Mouse (Mus musculus): Measurements from ENCODE around the gene Dhdds.

The Dhdds gene

DNA sequence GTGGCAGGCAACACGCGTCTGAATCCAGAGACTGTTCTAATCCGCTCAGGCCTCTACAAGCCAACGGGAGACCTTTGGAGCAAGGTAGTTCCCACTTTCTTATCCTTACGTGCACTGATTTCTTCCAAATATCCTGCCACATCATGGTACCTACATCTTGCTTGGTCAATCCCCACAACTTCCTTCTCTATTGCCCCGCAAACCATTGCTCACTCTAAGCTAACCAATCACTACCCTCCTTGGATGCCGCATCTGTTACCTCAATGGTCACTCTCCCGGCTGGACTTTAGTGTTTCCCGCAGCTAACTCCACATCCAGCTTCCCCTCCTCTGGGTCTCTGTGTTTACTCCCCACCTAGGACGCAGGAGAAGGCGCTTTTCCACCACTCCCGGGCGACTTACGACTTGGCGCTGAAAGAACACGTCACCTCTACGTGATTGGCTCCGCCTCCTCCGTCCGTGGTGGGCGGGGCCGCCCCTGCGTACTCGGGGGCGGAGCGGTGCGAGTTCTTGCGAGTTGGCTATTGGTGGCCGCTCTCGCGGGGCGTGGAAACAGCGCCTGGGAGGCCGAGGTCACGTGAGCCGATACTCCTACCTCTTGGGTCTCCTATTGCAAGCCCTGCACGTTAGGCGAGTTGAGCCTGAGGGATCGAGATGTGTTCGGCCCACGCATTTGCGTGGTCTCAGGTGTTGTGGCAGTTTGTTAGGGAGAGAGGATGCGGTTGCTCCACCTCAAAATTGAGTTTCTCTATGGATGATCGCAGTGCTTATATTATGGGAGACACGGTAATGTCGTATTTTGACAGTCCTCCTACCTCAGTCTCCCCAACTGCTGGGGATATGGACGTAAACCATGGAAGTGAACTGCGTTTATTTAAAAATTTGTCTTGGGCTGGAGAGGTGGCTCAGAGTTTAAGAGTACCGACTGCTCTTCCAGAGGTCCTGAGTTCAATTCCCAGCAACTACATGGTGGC, at the start of gene Dhdds:
Gene Dhdds (minus strand): TSS at position 453 of the 973 bp plus-strand sequence.
- peak; percentile 99 for DNase-seq (ENCODE audit: extremely low spot score, low spot score)

DNA sequence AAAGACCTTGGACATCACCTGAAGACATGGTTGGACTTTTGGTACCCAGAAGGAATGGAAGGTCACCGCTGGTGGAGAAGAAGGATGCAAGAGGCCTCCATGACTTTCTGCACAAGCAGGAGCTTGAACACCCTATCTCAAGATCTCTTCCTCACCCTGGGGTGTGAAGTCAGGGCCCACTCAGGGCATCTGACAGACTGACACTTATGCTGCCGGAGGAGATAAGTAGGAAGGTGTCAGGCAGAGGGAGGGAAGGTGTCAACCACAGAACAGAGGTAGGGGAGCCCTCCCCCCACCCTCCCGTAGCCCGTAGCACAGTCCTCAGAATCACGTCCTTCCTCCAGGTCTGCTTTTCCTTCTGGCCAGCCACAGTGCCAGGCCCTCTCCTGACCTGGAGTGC, 46.9 kb upstream of the Dhdds start:
- DNase-seq (ENCODE audit: extremely low spot score, low spot score): no peak

DNA sequence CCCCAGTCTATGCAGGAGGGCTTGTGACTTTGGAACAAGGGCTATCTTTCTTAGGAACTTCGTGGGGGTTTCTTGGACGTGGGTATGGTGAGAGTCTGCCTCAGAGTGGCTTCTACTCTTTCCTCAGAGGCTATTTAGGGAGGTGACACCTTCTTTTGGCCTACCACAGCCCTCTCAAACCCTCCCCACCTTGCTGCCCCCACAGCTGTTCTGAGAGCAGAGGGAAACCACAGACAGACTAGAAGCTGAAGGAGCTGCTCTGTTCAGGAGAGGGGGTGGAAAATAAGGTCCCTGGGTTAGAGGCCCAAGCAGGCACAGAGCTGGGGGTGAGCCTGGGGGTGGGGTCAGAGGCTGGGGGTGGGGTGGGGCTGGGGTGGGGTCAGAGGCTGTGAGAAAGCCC, 42.3 kb upstream of the Dhdds start:
- no peak for DNase-seq (ENCODE audit: extremely low spot score, low spot score)

DNA sequence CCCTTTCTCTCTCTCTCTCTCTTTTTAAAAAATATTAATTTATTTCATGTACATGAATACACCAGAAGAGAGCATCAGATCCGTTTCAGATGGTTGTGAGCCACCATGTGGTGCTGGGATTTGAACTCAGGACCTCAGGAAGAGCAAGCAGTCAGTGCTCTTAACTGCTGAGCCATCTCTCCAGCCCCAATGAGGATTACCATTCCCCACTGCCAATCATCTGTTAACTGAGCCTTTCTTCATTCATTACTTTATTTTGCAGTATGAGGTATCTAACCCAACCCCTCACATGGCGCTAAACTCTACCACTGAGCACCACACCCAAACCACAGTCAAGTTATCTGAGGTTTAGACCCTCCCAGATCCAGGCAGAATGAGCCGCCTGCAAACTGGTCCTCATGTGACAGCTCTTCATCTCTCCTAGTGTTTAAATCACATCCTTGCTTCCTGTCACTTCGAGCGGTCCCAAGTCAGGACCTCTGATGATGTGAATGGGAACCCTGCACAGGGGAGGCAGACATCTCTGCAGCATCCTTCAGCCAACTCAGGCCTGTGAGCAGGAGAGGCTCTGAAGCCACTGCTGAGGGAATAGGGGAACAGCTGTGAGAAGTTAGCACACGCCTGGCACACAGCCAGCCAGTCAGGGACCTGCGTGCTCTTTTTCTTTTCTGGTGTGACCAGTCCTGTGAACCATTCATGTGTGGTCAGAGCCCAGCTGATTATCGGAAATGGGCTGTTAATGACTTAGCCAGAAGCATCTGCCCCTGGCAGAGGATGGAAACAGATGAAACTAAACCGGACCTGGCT, 40.8 kb upstream of the Dhdds start:
- DNase-seq (ENCODE audit: extremely low spot score, low spot score): no peak

DNA sequence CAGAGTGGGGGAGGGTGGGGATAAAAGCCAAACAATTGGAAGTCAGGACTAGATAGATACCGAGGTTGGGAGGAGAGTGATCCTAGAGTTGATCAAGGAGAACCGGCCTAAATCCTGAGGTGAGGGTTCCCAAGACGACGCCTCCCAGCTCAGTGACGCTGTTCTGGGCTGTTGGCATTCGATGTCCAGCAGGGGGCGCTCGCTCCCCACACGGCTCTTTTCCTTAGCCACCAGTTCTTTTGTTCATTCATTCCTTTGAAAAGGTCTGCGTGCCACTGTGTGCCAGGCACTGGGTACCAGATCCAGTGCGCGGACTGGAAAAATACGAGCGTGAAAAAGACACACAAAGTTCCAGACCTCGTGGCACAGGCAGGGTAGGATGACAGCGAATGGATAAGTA, 35.2 kb upstream of the Dhdds start:
- peak; percentile 87 for DNase-seq (ENCODE audit: extremely low spot score, low spot score)

DNA sequence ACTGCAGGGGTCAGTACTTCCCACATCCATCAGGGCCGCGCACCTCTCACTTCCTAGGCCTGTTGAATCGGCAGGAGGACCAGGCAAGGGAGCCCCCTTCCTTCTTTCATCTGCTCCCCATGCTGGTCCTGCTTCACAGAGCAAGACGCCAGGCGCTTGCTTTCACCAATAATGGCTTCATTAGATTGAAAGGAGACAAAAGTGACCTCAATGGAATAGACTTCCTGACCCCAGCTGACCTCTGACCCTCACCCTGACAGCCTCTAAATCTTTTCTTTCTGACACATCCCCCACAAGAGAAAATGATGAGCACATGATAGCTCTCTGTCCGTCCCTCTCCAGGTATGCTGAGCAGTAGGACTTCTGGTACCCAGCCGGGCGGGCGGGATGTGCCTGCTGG, 25.1 kb upstream of the Dhdds start:
- DNase-seq (ENCODE audit: extremely low spot score, low spot score): no peak

DNA sequence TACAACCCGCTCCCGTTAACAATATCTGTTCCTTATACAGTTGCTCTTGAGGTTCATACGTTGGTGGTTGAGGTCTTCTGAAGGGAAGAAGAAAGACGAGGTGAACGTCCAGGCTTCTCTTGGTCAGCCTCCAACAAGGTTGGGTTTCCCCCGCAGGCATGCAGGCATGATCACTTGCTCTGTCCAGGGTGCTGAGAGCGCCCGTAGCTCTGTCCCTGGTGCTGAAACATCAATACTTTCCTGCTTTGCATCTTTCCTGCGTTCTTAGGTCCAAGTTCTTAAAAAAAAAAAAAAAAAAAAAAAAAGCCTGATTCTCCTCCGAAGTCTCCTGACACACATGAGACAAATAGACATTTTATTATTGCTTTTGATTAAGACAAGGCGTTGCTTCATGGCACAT, 19.9 kb upstream of the Dhdds start:
- DNase-seq (ENCODE audit: extremely low spot score, low spot score): peak; percentile 83

DNA sequence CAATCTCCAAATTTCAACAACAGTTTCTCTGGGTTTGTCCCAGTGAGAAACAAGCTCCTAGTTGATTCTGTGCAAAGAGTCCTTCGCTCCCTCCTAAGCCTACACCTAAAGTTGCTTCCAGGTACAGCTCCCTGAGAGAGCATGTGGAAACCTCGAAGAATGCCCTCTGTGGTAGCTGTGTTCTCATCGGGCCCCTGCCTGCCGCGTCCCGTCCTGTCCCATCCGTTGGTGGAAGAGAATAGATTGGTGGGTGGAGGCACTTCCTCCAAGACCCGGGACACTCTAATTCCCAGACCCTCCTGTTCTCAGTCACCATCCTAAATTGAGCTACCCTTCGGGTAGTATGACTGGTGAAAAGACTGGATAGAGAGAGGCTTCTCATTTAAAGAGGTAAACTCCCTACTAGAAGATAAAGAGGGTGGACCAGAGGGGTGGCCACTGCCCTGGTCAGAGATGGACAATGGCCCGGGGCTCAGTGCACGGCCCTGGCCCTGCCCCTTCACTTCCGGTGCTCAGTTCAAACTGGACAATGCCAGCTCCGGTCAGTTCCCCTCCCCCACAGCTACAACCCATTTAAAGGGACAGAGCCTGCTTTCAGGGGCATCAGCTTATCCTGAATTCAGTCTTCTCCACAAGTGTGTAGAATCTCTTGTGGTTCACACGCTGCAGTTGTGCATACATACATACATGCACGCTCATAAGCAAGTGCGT, 19.1 kb upstream of the Dhdds start:
- peak; percentile 77 for DNase-seq (ENCODE audit: extremely low spot score, low spot score)

DNA sequence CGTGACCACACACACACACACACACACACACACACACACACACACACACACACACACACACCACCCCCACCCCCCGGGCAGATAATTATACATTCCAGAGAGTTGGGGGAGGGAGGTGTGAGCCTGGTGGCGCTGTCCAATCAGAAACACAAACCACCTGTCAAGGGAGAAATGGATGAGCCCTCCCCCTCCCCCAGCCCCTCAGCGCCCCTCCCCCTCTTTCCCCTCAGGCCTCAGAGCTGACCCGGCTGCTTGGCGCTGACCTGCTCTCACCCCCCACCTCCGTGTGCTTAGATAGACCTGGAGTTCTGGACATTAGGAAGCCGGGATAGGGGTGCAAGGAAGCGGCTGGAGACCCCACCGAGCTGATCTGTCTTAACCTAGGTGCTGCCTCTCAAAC, 18.5 kb upstream of the Dhdds start:
- peak; percentile 86 for DNase-seq (ENCODE audit: extremely low spot score, low spot score)

DNA sequence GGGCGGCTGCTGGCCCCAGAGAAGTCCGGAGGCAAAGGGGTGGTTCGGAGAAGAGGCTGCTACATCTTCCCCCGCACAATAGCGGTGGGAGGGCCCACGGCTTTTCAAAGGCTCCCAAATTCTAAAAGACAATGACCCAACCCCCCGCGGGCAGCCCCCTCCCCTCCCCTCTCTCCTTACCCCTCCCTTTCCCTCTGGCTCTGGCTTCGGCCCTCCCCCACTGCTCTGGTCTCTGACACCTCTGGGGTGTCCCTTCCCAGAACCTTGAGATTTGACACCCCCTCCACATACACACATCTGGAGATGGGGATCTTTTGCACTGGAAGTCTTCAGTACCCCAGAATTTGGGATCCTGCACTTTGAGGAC, 18.0 kb upstream of the Dhdds start, which contains the start of gene Lin28a:
Gene Lin28a (minus strand): TSS at position 63 of the 367 bp plus-strand sequence.
- DNase-seq (ENCODE audit: extremely low spot score, low spot score): no peak

DNA sequence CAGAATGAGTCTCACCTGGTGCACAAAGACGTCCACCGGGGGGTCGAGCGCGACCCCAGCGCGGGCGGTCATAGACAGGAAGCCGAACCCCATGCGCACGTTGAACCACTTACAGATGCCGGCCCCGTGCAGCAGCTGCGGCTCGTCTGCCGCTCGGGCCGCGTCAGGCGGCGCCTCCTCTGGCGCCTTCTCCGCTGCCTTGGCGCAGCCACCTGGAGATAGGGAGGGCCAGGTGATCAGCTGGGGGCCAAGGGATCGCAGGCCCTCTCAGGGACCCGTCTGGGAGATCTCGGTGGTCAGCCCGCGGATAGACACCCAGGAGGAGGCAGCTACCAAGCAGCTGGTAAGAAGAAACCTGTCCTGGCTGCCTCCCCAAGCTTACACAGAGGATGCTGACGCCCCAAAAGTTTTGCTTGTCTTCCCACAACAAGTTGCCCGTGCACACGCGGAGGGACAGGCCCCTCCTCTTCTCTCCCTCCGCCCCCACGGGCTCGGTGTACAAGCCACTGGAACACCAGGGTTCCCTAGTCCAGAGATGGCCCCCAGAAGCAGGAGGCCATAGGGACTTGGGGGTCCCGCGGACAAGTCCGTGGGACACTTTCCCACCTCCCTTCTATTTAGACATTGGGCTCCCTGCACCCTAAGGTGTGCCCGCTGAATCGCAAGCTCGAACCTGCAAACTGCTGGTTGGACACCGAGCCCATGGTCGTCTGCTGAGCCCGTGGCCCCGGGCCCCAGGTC, 17.5 kb upstream of the Dhdds start:
- DNase-seq (ENCODE audit: extremely low spot score, low spot score): peak; percentile 73

DNA sequence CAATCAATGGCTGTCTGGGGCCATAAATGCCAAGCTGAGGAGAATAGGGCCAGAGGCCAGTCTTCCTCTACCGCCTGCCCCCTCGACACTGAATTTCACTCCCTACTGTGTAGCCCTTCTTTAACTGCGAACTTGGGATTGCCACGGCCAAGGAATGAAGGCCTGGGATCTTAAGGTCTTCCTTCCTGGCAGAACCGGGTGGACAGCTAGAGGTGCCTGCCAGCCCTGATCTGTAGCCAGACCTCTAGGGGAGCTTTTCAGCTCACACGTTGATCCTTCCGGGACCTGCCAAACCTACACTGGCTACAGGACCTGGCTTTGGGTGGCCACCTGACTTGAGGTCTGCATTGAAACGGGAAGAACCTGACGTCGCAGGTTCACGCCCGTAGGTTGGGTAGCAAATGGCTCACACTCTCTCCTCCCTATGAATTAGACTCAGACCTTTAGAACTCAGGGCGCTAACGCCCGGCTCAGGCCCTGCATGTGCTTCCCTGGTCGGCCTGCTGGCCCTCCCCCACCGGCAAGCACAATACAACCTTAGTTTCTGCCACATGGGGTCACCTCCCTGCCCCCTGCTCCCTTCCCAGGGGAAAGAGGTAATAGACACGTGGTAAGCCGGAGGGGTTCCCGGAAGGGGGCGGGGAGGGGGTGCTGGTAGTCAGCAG, 16.6 kb upstream of the Dhdds start:
- DNase-seq (ENCODE audit: extremely low spot score, low spot score): peak; percentile 67

DNA sequence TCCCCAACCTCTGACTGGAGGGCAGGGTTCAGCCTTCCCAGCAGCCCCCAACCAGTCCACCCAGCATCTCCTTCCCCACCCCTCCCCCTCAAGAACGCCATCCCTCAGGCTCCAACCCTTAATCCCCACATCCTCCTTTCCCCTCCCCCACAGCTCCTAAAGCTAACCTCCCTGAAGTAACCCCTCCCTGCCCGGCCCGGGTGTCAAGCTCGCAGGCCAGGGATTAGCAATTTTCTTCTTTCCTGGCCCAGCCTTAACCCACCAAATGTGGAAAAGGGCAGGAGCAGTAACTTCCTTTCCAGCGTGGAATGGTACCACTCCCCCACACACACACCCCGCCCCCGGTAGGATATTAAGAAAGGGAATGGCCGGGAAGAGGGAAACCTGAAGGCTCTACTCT, 16.0 kb upstream of the Dhdds start:
- DNase-seq (ENCODE audit: extremely low spot score, low spot score): peak; percentile 63

DNA sequence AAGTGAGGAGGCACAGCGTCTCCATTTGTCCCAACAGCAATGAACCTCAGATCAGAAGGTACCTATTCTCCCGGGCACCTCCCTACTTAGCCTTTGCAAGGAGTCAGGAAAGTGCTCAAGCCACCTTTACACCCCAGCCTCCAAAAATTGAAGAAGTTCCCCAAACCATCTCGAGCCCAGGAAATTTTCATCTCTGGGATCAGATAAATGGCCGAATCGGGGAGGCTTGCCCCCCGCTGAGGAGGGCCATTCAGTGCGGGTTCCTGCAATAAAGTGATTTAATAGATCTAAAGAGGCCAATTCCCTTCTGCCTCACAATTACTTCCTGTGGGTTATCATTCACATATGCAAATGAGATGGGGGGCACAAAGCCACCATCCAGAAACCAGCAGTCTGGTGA, 15.5 kb upstream of the Dhdds start:
- DNase-seq (ENCODE audit: extremely low spot score, low spot score): no peak

DNA sequence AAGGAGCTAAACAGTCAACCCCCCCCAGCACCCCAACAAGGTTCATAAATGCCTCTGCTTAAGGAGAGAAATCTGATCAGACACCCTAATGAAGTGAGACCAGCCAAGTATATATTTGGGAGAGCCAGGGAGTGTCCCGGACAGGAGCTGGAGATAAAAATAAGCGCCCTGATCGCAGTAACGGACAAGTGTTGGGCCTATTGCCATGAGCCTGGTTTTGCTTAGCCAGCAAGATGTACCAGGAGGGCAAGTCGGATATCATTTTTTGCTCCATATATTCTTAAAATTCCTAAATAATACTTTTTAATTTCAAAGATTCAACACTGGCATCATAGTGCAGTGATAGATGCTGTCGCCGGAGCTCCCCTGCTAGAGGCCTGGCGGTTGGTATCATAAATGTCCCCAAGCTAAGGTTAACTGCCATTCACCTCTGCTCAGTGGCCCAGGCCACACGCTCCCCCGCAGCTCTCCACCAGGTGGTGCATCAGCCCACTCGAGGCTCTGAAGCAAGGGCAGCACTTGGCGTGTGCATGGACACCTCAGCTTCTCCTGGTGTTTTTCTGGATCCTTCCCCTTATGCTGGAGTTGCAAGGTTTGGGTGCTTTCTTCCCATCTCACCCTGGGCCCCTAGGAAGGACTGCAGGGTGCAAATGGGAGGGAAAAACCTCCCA, 12.3 kb upstream of the Dhdds start:
- DNase-seq (ENCODE audit: extremely low spot score, low spot score): peak; percentile 40

DNA sequence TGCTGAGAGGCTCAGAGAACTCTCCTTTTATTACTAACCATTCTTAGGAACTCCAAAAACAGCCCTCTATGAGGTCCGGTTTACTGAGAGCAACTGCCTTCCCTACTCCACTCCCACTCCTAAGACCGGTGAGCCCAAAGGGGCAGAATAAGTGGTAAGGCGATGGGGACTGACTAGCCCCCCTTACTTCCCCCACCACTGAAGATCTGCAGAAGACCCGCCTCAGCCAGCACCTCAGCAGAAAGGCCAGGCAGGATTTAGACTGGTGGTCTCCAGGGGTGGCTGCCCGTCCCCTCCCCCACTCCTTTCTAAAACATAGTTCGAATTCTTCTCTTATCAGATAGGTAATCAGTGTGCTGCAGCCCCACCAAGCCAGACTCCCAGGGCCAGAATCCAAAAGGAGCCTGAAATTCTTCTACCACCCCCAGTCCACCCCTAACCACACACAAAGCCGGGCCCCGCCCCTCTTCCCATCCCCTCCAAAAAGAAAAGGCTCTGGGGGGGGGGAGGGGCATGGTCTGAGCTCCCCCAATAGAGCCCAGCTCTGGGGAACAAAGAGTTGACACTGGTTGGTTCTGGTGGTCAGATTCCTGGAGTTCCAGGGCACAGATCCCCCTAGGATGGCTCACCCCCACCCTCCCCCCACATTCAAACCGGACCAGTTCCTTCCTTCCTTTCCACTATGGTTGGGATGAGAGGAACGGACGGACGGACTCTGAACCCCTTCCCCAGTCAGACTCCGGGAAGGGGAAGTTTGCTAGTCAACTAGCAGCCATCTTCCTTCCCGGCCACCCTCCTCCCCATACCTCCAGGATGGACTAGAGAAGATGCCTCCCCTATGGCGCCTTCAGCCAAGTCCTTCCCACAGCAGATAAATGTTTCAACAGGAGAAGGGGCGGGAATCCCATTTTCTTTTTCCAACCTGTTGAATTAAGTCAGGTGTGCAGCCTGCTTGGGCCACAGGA, 11.0 kb upstream of the Dhdds start:
- DNase-seq (ENCODE audit: extremely low spot score, low spot score): peak; percentile 37

DNA sequence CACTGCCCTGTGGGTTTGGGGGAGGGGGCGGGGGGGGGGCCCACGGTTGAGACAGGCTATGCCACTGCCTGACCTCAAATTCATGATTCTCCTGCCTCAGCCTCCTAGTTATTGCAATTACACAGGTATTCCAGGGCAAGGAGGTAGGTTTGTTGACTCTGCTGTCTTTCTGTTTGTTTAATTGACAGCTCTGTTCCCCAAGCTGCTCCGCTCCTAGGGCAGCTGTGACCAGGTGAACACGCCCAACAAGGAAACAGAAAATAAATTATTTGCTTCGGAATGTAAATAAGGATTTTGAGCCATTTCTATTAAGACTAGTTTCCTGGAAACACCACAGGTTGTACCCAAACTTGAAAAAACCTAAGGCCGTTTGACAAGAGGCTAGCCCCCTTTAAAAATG, 9.0 kb upstream of the Dhdds start:
- no peak for DNase-seq (ENCODE audit: extremely low spot score, low spot score)

DNA sequence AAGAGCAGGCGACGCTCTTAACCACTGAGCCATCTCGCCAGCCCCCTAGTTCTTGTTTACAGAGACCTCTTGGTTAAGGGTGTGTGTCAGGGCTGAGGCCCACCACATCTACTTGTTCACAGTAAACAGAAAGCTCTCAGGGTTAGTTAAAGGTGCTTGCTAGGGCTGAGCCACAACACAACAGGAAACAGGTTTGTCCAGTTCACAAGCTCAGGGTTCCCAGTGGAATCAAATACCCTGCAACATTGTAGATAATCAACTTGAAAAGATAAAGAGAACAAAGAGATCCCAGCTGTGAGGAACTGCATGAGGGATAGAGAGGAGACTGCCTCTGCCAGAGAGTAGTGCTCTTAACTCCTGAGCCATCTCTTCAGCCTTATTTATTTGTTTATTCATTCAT, 6.1 kb upstream of the Dhdds start:
- no peak for DNase-seq (ENCODE audit: extremely low spot score, low spot score)
